Mouse (Mus musculus) kidney, postnatal 36 days (tissue): ENCODE data around the gene Tln2.

ENCODE experiments used
- DNase-seq, 2 experiments: peaks; one replicate each; pipeline ENCODE4 v3.0.0; 2021 to 2022; ENCODE audit warnings: mixed read lengths in 2 of 2

The Tln2 gene

GRCm38 (mm10) chr9:67195306-67195705, 364.2 kb downstream of the Tln2 start:
- no peak for DNase-seq

DNA sequence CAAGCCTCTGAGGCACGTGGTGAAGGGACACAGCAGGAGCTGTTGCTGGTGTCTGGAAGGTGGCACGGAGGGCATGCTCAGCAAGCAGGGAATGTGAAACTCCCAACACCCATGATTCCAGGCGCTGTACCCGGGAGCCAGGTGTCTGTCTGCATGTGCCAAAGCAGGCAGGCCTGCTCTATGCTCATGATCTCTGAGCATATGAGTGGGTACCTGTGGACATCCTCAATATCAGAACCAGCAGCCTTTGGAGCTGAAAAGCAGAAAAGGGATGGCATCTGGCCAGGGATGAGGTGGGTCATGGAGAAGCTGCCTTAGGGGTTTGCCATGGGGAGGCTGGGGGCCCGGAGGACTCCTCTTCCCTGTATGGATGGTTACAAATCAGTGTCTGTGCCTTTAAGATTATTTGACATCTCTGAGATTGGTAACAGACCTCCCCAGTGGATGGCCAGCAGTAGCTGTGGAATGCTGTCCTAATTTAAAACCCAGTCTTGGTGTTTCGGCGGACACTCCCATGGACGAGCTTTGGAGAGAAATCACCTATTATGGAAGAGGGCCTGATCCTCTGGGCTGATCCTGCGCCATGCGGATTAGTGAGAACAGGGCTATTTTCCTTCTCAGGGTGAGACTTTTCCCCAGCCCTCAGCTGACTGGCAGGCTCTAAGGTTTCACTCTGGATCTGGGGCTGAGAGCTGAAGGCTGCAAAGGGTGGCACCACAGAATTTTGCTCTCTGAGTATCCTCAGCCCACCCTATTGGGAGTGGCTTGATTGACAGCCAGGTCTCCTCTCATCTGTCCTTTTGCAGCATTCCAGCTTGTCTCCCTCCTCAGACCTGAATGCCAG, 367.8 kb downstream of the Tln2 start:
- DNase-seq, result no peak

DNA sequence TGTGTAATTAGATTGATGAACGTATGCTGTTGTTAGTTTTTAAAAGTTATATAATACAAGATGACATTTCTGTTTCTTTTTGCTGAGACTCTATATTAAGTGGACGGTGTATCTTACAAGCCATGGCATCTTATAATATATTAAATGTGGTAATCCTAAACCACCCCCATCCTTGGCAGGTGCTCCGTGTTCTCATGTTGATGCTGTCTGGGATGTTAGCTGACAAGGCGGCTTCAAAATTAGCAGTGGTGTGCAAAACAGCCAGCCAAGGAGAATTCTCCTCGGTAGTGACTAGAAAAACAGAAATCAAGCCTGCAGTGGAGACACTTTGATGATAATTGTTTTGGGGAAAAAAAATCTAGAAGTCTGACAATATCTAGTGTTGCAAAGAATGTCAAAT, 371.8 kb downstream of the Tln2 start:
- DNase-seq, result no peak

DNA sequence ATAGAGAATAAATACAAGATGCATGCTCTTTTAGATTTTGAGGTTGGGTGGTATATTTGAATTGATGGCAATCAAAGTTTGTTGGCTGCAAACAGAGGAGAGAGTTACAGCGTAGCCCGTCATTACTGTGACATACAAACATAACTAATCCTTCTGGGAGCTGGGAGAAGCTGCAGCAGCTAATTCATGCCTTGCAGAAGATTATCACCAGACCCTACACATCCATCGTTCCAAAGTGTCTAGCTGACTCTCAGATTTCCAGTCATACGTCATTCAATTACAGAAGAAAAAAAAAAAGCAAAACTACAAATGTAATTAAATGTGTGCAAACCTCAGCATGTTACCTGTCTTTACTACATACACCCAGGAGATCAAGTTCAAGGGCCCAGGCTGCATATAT, 372.3 kb downstream of the Tln2 start:
- DNase-seq, result no peak

DNA sequence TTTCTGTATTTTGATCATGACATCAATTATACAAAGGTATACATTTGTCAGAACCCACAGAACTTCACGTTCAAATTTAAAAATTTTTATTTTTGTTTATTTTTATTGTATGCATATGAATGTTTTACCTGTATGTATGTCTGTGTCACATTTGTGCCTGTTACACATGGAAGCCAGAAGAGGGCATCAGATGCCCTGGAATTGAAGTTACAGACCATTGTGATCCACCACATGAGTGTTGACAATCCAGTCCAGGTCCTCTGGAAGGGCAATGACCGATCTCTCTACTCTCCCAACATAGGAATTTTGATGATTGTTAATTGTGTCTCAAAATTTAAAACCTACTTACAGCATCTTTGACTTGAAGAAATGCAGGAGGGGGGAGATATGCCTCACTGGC, 374.9 kb downstream of the Tln2 start:
- DNase-seq, result no peak

DNA sequence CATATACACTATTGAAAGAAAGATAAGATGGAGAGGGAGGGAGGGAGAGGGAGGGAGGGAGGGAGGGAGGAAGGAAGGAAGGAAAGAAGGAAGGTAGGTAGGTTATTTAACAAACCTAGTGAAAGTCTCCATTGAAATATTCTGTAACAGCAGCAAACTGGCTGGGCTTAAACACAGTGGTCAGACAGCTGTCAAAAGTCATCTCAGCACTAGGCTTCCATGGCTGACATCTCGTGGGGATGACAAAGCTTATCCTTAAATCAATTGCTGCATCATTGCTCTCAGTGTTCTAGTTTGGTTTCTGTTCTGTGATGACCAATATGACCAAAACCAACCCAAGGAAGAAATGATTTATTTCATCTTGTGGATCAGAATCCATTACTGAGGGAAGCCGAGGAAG, 376.0 kb downstream of the Tln2 start:
- no peak for DNase-seq

DNA sequence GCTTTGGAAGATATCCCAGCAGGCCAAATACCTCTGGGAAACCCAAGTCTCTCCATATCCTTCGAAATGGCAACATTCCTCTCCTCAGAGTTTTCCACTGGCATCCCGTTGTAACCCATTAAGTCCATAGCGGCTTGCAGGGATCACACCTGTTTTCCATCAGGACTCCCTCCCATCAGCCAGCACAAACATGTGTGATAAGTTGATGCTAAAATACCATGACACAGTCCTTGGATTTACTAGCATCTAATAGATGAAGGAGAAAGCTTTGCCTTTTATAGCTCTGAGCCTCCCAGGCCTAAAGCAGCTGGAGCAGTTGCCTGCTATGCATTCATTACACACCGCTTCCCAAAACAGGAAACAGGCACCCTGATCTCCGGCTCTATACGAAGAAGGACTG, 377.5 kb downstream of the Tln2 start:
- no peak for DNase-seq

DNA sequence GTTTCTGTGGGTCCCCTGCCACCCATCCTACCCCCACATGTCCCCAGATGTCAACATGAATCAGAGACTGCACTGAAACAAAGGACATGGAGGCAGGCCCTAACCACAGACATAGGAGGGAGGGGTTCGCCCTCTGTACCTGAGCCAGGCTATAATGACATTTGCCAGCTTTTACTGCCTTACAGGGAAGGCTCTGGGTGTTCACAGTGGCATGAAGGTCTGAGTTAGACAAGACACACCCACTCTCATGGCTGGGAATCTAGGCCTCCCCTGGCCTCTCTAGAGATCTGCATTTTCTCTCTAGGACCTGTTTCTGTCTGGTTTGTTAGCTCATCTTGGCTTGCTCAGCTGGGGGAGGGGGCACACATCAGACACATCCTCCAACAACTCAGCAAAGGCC, 380.8 kb downstream of the Tln2 start:
- DNase-seq, result no peak

GRCm38 (mm10) chr9:67178203-67178602, 381.3 kb downstream of the Tln2 start:
- DNase-seq, result no peak

GRCm38 (mm10) chr9:67176073-67176472, 383.4 kb downstream of the Tln2 start:
- no peak for DNase-seq

DNA sequence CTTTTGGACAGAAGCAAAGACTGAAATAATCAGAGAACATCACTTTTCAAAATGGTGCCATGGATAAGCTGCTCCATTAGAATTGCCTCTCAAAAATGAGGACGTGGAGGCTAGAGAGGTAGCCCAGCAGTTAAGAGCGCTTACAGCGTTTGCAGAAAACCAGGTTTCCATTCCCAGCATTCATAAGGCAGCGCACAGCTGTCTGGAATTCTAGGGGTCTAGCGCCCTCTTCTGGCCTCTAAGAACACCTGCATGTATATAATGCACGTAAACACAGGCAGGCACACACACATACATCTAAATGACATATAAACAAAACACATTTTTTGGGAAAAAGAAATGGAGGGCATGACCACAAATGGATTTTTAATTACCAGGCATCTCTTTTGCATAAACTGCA, 385.7 kb downstream of the Tln2 start:
- DNase-seq, result no peak

DNA sequence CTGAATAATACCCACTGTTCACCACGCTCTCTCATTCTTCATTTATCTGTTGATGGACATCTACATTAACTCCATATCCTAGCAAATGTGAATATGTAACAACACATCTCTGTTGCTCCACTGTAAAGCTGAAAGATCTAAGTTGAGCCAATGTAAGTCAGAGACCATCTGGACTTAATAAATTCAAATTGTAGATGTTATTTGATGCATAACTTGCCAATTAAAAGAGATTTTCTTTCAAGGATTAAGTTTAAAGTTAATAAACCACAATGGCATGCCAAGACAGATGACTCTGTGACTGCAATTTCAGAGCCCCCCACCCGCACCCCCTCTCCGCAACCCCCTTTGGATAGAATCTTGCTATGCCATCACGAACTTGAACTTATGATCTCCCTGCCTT, 386.3 kb downstream of the Tln2 start:
- no peak for DNase-seq

GRCm38 (mm10) chr9:67171409-67171808, 388.1 kb downstream of the Tln2 start:
- no peak for DNase-seq

GRCm38 (mm10) chr9:67170759-67171158, 388.7 kb downstream of the Tln2 start:
- no peak for DNase-seq

DNA sequence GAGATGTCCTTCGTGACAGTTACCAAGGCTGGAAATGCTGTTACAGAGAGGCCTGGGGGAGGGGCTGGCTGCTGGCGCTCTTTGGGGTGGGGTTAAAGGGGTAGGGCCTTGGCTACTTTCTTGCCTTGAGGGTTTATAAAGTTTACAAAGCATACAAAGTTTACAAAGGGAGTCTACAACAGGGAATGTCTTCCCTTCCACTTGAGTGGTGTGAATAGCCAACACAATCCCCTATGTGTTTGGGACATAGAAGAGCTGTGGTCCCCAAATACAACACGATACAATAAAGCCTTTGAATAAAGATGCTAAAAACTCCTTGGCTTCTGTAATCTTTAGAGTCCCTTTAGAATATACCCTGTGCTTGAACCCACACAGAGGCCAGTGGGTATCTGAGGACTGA, 389.5 kb downstream of the Tln2 start:
- no peak for DNase-seq
